7 mouse cellular contexts compared by ENCODE assay signal in the genomic region with DNA sequence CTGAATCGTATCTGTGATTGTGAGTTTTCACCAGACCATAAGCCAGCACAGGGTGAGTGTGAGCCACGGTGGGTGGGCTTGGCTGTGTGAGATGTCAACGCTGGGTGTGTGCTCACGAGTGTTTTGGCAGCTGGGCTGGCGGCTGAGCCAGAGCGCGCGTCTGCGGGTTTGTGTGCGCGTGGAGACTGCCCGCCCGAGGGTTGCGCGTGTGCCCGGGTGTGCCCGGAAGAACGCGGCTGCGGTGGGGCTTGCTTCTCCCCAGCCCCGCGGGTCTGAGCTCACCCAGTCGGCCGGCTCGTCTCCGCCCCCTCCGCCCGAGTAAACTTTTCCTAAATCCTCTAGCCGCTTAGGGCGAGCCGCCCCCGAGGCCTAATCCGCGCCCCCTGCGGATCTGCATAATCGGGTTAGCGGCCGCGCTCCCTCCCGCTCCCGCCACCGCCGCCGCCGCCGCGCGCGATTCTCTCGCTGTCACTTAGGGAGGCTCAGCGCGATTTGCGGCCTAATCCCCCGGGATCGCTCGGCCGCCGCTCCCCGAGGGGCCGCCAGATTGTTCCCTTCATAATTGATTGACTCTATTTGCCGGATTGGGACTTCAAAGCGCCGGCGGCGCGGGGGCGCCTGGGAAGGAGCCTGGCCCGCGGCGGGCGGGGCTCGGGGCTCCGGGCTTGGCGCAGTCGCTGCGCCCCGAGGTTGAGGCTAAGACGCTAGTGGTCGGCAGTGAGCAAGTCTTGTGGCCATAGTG. TPM values are rescaled to one million over a fixed set of nuclear protein-coding genes. Genes with fewer than 3 reads are reported as not detected.
A peak's percentile ranks its signal among the peaks of the same experiment; 100 is the strongest.
DNase-seq lines count a peak whose midpoint lies in the region; ATAC-seq and TF ChIP-seq lines count a peak whose summit lies in the region.

No protein-coding gene starts in this region.

- no peaks in the 10 kb centered on the region for H3K36me3 ChIP-seq in E14TG2a.4 (ENCODE audit: insufficient read depth, low read length)
- no peaks in the 10 kb centered on the region for H3K36me3 ChIP-seq in embryonic facial prominence, embryonic 10.5 days (replicated peaks)

- H3K9me3 ChIP-seq in E14TG2a.4 (ENCODE audit: low read length): peaks cover 6% of the 10 kb centered on the region; the same call in 1 of the 2 replicates
- no peaks in the 10 kb centered on the region for H3K9me3 ChIP-seq in embryonic facial prominence, embryonic 10.5 days

- H3K27me3 ChIP-seq in E14TG2a.4 (ENCODE audit: insufficient read depth, low read length): peaks cover 84% of the 10 kb centered on the region
- H3K27me3 ChIP-seq in embryonic facial prominence, embryonic 10.5 days (replicated peaks; ENCODE audit: low read depth, poor library complexity, severe bottlenecking): peaks cover 100% of the 10 kb centered on the region

- ATAC-seq in hematopoietic stem cell, adult 5-6 weeks (replicated peaks in 1 of 2; ENCODE audit: insufficient read depth in 1 of 2, low FRiP score in 2 of 2, low TSS enrichment in 1 of 2, low read depth in 1 of 2, poor library complexity in 2 of 2, severe bottlenecking in 2 of 2): peak; percentile 25 to 37; a peak in 2 of 4 replicates

- whole genome bisulfite sequencing in embryonic facial prominence, embryonic 10.5 days: under 1% methylated on average over 79 of the region's 79 CpGs

- peaks cover 51% of the 10 kb centered on the region for H3K4me1 ChIP-seq in E14TG2a.4 (replicated peaks; ENCODE audit: low read depth, low read length)
- peaks cover 46% of the 10 kb centered on the region for H3K4me1 ChIP-seq in embryonic facial prominence, embryonic 10.5 days

- no peak for TF ChIP-seq CTCF in E14TG2a.4 (conservative IDR thresholded peaks at IDR 0.05; ENCODE audit: low read length)

- peak overlapping the region; percentile 40; the same call in 1 of the 2 replicates for H3K27ac ChIP-seq in embryonic facial prominence, embryonic 10.5 days (replicated peaks)

- H3K4me3 ChIP-seq in E14TG2a.4 (replicated peaks; ENCODE audit: low read length): peak overlapping the region; percentile 85
- peak overlapping the region; percentile 63 for H3K4me3 ChIP-seq in embryonic facial prominence, embryonic 10.5 days

- DNase-seq in CD4-positive, CD25-positive, alpha-beta regulatory T cell, adult 2 months (ENCODE audit: low read depth, low spot score): peak; percentile 38
- DNase-seq in embryonic facial prominence, embryonic 10.5 days (ENCODE audit: low spot score): peak; percentile 80
- DNase-seq in layer of hippocampus, postnatal 36 days: peak; percentile 39 to 51
- peak; percentile 69 to 82 for DNase-seq in lung, postnatal 4 days
- DNase-seq in retina, postnatal 1 day: peak; percentile 94

RNA-seq across cellular contexts. Expression of a gene that starts 23.1 kb away (rescaled TPM):
- polyA plus RNA-seq in embryonic facial prominence, embryonic 10.5 days (2016; fragmentation: Nextera tagmentation; extraction: Ambion mirVana): 1.7 and 2.5 TPM in 2 replicates
- total RNA-seq in hematopoietic stem cell, adult 5-6 weeks (2017): not detected in 2 replicates
- total RNA-seq in layer of hippocampus, postnatal 36 days (2021): not detected

RNA-seq across cellular contexts. Expression of a gene that starts 54.9 kb away (rescaled TPM):
- 2.3 and 2.4 TPM in 2 replicates for polyA plus RNA-seq in embryonic facial prominence, embryonic 10.5 days (2016; fragmentation: Nextera tagmentation; extraction: Ambion mirVana)
- total RNA-seq in hematopoietic stem cell, adult 5-6 weeks (2017): 10.6 and 20.4 TPM in 2 replicates
- 100 to 1,000 TPM; 144 to 145 TPM for total RNA-seq in layer of hippocampus, postnatal 36 days (2021)

Comparison
In these comparisons a context has a peak if more than half of its experiments do, and no peak if none do; other contexts are left out.
1. Peak in every context shown above with its lines: DNase-seq, ATAC-seq, H3K4me3 ChIP-seq and H3K27ac ChIP-seq.
2. DNase-seq: peak in every context shown above with its lines; median percentile 94 in retina, postnatal 1 day; 80 in embryonic facial prominence, embryonic 10.5 days; 76 in lung, postnatal 4 days; 45 in layer of hippocampus, postnatal 36 days; 38 in CD4-positive, CD25-positive, alpha-beta regulatory T cell, adult 2 months.